Mouse (Mus musculus) lung, postnatal 0 days (tissue): Measurements from ENCODE around the gene Abcb8.

Experiments
- CTCF ChIP-seq: IDR thresholded peaks from 2 replicates; pipeline ENCODE4 v1.5.1; 2016; ENCODE audit warnings: antibody characterized with exemption, mild to moderate bottlenecking
- EP300 ChIP-seq: IDR thresholded peaks from 2 replicates; pipeline ENCODE4 v1.6.1; 2016; ENCODE audit warnings: antibody characterized with exemption, mild to moderate bottlenecking, control low read depth

DNA sequence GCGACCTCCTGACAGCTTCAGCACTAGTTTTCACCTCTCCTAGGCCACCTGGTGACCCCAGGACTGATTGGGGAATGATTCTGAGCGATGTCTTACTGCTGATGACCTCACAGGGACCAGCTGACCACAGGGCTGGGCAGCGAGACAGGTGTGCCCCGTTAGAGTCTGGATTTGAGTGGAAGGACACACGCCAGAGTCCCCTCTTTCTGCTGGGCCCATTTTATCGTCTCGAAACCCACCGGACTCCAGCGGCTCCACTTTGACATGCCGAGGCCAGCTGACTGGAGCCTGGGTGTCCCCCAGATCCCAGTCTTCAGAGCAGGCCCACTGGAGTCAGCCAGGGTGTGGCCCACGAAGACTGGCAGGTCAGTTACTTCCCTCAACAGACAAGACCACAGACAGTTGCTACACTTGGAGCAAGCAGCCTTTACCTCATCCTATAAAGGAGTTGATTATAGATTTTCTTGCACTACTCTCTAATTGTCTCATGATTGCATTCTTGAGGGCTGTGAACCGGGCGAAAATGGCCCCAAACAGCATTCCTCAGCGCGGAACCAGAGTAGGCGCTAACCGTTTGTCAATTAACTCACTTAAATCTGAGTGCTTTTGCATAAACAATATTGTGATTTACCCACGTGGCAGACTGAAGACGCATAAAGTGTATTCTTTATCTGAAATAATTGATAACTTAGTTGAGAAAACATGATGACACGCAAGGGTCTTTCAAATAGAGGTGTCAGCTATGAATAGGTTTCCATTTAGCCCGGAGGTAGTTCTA lies 30.7 kb downstream of the Abcb8 start:
- TF ChIP-seq CTCF (no peak), EP300 (no peak; the same call in 1 of the 2 replicates)
